Mouse (Mus musculus) liver, embryonic 12.5 days (tissue): ENCODE results near the gene Tbx6. TPM values are rescaled to one million over a fixed set of nuclear protein-coding genes. Genes with fewer than 3 reads are reported as not detected.

Experiments used
- ATAC-seq: fragments of 200-750 bp; cut with Nextera tagmentation; 2 replicates; pipeline ENCODE4 v1.8.0; 2017; ENCODE audit warnings: moderate number of reproducible peaks, mild to moderate bottlenecking, moderate library complexity
- H3K27ac ChIP-seq: fragments of 300-500 bp; sonication (generic); 2 replicates; pipeline ENCODE4 v1.5.1; 2016; ENCODE audit warnings: mild to moderate bottlenecking
- H3K27me3 ChIP-seq: fragments of 300-500 bp; sonication (generic); replicated peaks from 2 replicates; pipeline ENCODE4 v1.6.1; 2016; ENCODE audit warnings: mild to moderate bottlenecking, moderate library complexity
- H3K36me3 ChIP-seq: fragments of 300-500 bp; sonication (generic); 2 replicates; pipeline ENCODE4 v1.6.1; 2016; ENCODE audit warnings: mild to moderate bottlenecking, moderate library complexity
- H3K4me1 ChIP-seq: fragments of 300-500 bp; sonication (generic); 2 replicates; pipeline ENCODE4 v1.6.1; 2016
- H3K4me2 ChIP-seq: fragments of 300-500 bp; sonication (generic); 2 replicates; pipeline ENCODE4 v1.6.1; 2016; ENCODE audit warnings: mild to moderate bottlenecking, moderate library complexity
- H3K4me3 ChIP-seq: fragments of 300-500 bp; sonication (generic); 2 replicates; pipeline ENCODE4 v1.5.1; 2016; ENCODE audit warnings: mild to moderate bottlenecking, moderate library complexity
- H3K9ac ChIP-seq: fragments of 300-500 bp; sonication (generic); 2 replicates; pipeline ENCODE4 v1.6.1; 2016; ENCODE audit warnings: mild to moderate bottlenecking, moderate library complexity
- H3K9me3 ChIP-seq: fragments of 300-500 bp; sonication (generic); replicated peaks from 2 replicates; pipeline ENCODE4 v1.6.1; 2016; ENCODE audit warnings: mild to moderate bottlenecking, moderate library complexity
- WGBS: fragments of 180-500 bp; shearing (Covaris S2); methylation state at CpG from one replicate; pipeline ENCODE4 v1.1.7; 2016; ENCODE audit not compliant: insufficient replicate concordance; 5-methylcytosine and 5-hydroxymethylcytosine counted together
- polyA plus RNA-seq: library from polyadenylated mRNA; unstranded; fragments of >200 nt; fragmentation: Nextera tagmentation; extraction: Ambion mirVana; gene quantifications from 2 replicates; pipeline ENCODE4 v1.2.1, GENCODE M21; 2016

Gene Tbx6
- polyA plus RNA-seq, 1 experiment from 2014 or later, result 0.33 TPM

- Histone ChIP-seq H3K4me2 (no peak overlapping the region), H3K9me3 (no peaks in the 10 kb centered on the region), H3K27ac (no peak overlapping the region), H3K4me1 (peaks cover 7% of the 10 kb centered on the region; the same call in 1 of the 2 replicates), H3K27me3 (peaks cover 83% of the 10 kb centered on the region), H3K4me3 (no peak overlapping the region), H3K36me3 (no peaks in the 10 kb centered on the region), H3K9ac (no peak overlapping the region)
- ATAC-seq, result no peak
- WGBS, result 20% methylated on average over 8 of the region's 8 CpGs
Measured at GRCm38 (mm10) chr7:126825403-126825802, 44.1 kb downstream of the Tbx6 start.

- no peak for ATAC-seq
- Histone ChIP-seq H3K9ac (no peak overlapping the region), H3K4me3 (no peak overlapping the region), H3K4me2 (no peak overlapping the region), H3K9me3 (no peaks in the 10 kb centered on the region), H3K27me3 (peaks cover 85% of the 10 kb centered on the region), H3K36me3 (no peaks in the 10 kb centered on the region), H3K27ac (no peak overlapping the region), H3K4me1 (peaks cover 7% of the 10 kb centered on the region; the same call in 1 of the 2 replicates)
- WGBS, result 44% methylated on average over 5 of the region's 5 CpGs
Measured at GRCm38 (mm10) chr7:126825952-126826351, 44.7 kb downstream of the Tbx6 start.

GRCm38 (mm10) chr7:126831539-126831938, 50.3 kb downstream of the Tbx6 start, which contains the start of gene 4930451I11Rik:
4930451I11Rik (minus strand) TSS chr7:126831639.
- H3K4me1 ChIP-seq, result peaks cover 6% of the 10 kb centered on the region
- H3K4me2 ChIP-seq, result peak within 1 kb of the TSS; percentile 65
- no peak for ATAC-seq
- no peak within 1 kb of the TSS for H3K27ac ChIP-seq
- H3K36me3 ChIP-seq, result no peaks in the 10 kb centered on the region
- peak within 1 kb of the TSS; percentile 41 for H3K4me3 ChIP-seq
- 0 out of 2 replicates have a peak within 1 kb of the TSS, but pooled peaks have one; percentile 17 for H3K9ac ChIP-seq
- peaks cover 47% of the 10 kb centered on the region for H3K27me3 ChIP-seq
- no peaks in the 10 kb centered on the region for H3K9me3 ChIP-seq
- WGBS, result 47% methylated on average over 5 of the region's 5 CpGs

- Histone ChIP-seq H3K9me3 (no peaks in the 10 kb centered on the region), H3K4me3 (peak overlapping the region; percentile 41), H3K27me3 (peaks cover 43% of the 10 kb centered on the region), H3K4me1 (peaks cover 6% of the 10 kb centered on the region), H3K4me2 (peak overlapping the region; percentile 65), H3K36me3 (no peaks in the 10 kb centered on the region), H3K27ac (no peak overlapping the region), H3K9ac (0 out of 2 replicates have a peak overlapping the region, but pooled peaks have one; percentile 17)
- WGBS, result 1% methylated on average over 21 of the region's 21 CpGs
- ATAC-seq, result peak; percentile 76
Measured at GRCm38 (mm10) chr7:126832036-126832598, 50.8 kb downstream of the Tbx6 start.

GRCm38 (mm10) chr7:126833294-126833693, 52.0 kb downstream of the Tbx6 start:
- no peak overlapping the region for H3K9ac ChIP-seq
- H3K27ac ChIP-seq, result no peak overlapping the region
- peaks cover 35% of the 10 kb centered on the region for H3K27me3 ChIP-seq
- H3K36me3 ChIP-seq, result no peaks in the 10 kb centered on the region
- WGBS, result 71% methylated on average over 1 of the region's 1 CpGs
- H3K4me3 ChIP-seq, result no peak overlapping the region
- H3K9me3 ChIP-seq, result no peaks in the 10 kb centered on the region
- H3K4me1 ChIP-seq, result peaks cover 6% of the 10 kb centered on the region
- H3K4me2 ChIP-seq, result no peak overlapping the region
- no peak for ATAC-seq

Other genes with a start within 250 kb of the Tbx6 start
- gene Eif3c, start 215.1 kb upstream of the Tbx6 start, polyA plus RNA-seq, result 157 and 164 TPM in 2 replicates
- 0.77 and 1.1 TPM in 2 replicates for gene Apobr, start 196.5 kb upstream of the Tbx6 start, polyA plus RNA-seq
- 12.5 TPM in 2 replicates for gene Cln3, start 195.7 kb upstream of the Tbx6 start, polyA plus RNA-seq
- gene Il27, start 186.5 kb upstream of the Tbx6 start, polyA plus RNA-seq, result not detected in 2 replicates
- gene Nupr1, start 150.6 kb upstream of the Tbx6 start, polyA plus RNA-seq, result 3.2 and 3.7 TPM in 2 replicates
- gene Sgf29, start 132.2 kb upstream of the Tbx6 start, polyA plus RNA-seq, result 36.3 and 42.4 TPM in 2 replicates
- gene Sult1a1, start 105.1 kb upstream of the Tbx6 start, polyA plus RNA-seq, result 0.24 and 0.50 TPM in 2 replicates
- 134 and 153 TPM in 2 replicates for gene Bola2, start 86.1 kb upstream of the Tbx6 start, polyA plus RNA-seq
- gene Slx1b, start 85.7 kb upstream of the Tbx6 start, polyA plus RNA-seq, result 4.5 and 5.1 TPM in 2 replicates
- gene Coro1a, start 73.7 kb upstream of the Tbx6 start, polyA plus RNA-seq, result 77.9 and 86.6 TPM in 2 replicates
- gene Mapk3, start 21.9 kb upstream of the Tbx6 start, polyA plus RNA-seq, result 23.7 and 25.0 TPM in 2 replicates
- gene Gdpd3, start 15.1 kb upstream of the Tbx6 start, polyA plus RNA-seq, result 0.54 and 0.78 TPM in 2 replicates
- gene Ypel3, start 4.5 kb upstream of the Tbx6 start, polyA plus RNA-seq, result 77.2 and 78.5 TPM in 2 replicates
- 191 and 205 TPM in 2 replicates for gene Ppp4c, start 11.0 kb downstream of the Tbx6 start, polyA plus RNA-seq
- gene Fam57b, start 16.2 kb downstream of the Tbx6 start, polyA plus RNA-seq, result not detected in 2 replicates
- gene 4930451I11Rik, start 50.2 kb downstream of the Tbx6 start, polyA plus RNA-seq, result not detected in 2 replicates
- gene Doc2a, start 65.9 kb downstream of the Tbx6 start, polyA plus RNA-seq, result 0.15 and 0.24 TPM in 2 replicates
- gene Hirip3, start 80.5 kb downstream of the Tbx6 start, polyA plus RNA-seq, result 20.3 and 22.0 TPM in 2 replicates
- gene Ino80e, start 80.9 kb downstream of the Tbx6 start, polyA plus RNA-seq, result 70.5 and 73.0 TPM in 2 replicates
- gene Taok2, start 103.2 kb downstream of the Tbx6 start, polyA plus RNA-seq, result 20.1 and 20.6 TPM in 2 replicates
- gene Tmem219, start 141.4 kb downstream of the Tbx6 start, polyA plus RNA-seq, result 16.7 and 16.9 TPM in 2 replicates
- 10.3 and 10.7 TPM in 2 replicates for gene Kctd13, start 147.4 kb downstream of the Tbx6 start, polyA plus RNA-seq
- not detected in 2 replicates for gene Asphd1, start 168.1 kb downstream of the Tbx6 start, polyA plus RNA-seq
- gene Sez6l2, start 169.1 kb downstream of the Tbx6 start, polyA plus RNA-seq, result 0.06 and 0.39 TPM in 2 replicates
- gene Cdipt, start 194.4 kb downstream of the Tbx6 start, polyA plus RNA-seq, result 59.2 and 63.2 TPM in 2 replicates
- gene Cdiptos, start 194.6 kb downstream of the Tbx6 start, polyA plus RNA-seq, result 0.29 and 0.44 TPM in 2 replicates
- gene Mvp, start 233.1 kb downstream of the Tbx6 start, polyA plus RNA-seq, result 8.3 and 8.9 TPM in 2 replicates
- 0.57 TPM in 1 of 2 replicates, not detected in the other for gene Pagr1b, start 235.0 kb downstream of the Tbx6 start, polyA plus RNA-seq
- 60.5 and 65.1 TPM in 2 replicates for gene Pagr1a, start 235.9 kb downstream of the Tbx6 start, polyA plus RNA-seq
- 4.1 and 8.9 TPM in 2 replicates for gene Gm42742, start 239.6 kb downstream of the Tbx6 start, polyA plus RNA-seq
- 0.88 and 2.1 TPM in 2 replicates for gene Prrt2, start 239.7 kb downstream of the Tbx6 start, polyA plus RNA-seq
- 104 and 107 TPM in 2 replicates for gene Maz, start 245.6 kb downstream of the Tbx6 start, polyA plus RNA-seq